Mouse (Mus musculus) forebrain, embryonic 14.5 days (tissue): ENCODE results near the gene Ccng2. TPM values are rescaled to one million over a fixed set of nuclear protein-coding genes. Genes with fewer than 3 reads are reported as not detected.
A peak's percentile ranks its signal among the peaks of the same experiment; 100 is the strongest.

Source experiments
- ATAC-seq: fragments of 200-750 bp; cut with Nextera tagmentation; 2 replicates; pipeline ENCODE4 v1.8.0; 2017; ENCODE audit warnings: mild to moderate bottlenecking, moderate library complexity
- DNase-seq: peaks from one replicate; pipeline ENCODE4 v3.0.0-alpha.2; 2015; ENCODE audit warnings: low spot score
- H3K27ac ChIP-seq: fragments of 300-500 bp; sonication (generic); 2 replicates; pipeline ENCODE4 v1.5.1; 2014; ENCODE audit warnings: low read depth, mild to moderate bottlenecking, control low read depth, low read length, moderate library complexity
- H3K27me3 ChIP-seq: fragments of 300-500 bp; sonication (generic); replicated peaks from 2 replicates; pipeline ENCODE4 v1.6.1; 2014; ENCODE audit warnings: low read length, control low read depth, mixed read lengths; ENCODE audit not compliant: control insufficient read depth, insufficient read depth
- H3K36me3 ChIP-seq: fragments of 300-500 bp; sonication (generic); 2 replicates; pipeline ENCODE4 v1.6.1; 2014; ENCODE audit warnings: low read length, control low read depth; ENCODE audit not compliant: control insufficient read depth, insufficient read depth
- H3K4me1 ChIP-seq: fragments of 300-500 bp; sonication (generic); 2 replicates; pipeline ENCODE4 v1.6.1; 2014; ENCODE audit warnings: antibody characterized with exemption, low read length, control low read depth; ENCODE audit not compliant: control insufficient read depth, insufficient read depth
- H3K4me2 ChIP-seq: fragments of 300-500 bp; sonication (generic); 2 replicates; pipeline ENCODE4 v1.6.1; 2014; ENCODE audit warnings: mild to moderate bottlenecking, control low read depth, low read length
- H3K4me3 ChIP-seq: fragments of 300-500 bp; sonication (generic); 2 replicates; pipeline ENCODE4 v1.5.1; 2014; ENCODE audit warnings: low read depth, low read length, control low read depth
- H3K9ac ChIP-seq: fragments of 300-500 bp; sonication (generic); 2 replicates; pipeline ENCODE4 v1.6.1; 2014; ENCODE audit warnings: mild to moderate bottlenecking, low read length, control low read depth, moderate library complexity
- H3K9me3 ChIP-seq: fragments of 300-500 bp; sonication (generic); replicated peaks from 2 replicates; pipeline ENCODE4 v1.6.1; 2016; ENCODE audit warnings: low read length, control low read depth, mixed read lengths; ENCODE audit not compliant: control insufficient read depth
- WGBS: fragments of 180-500 bp; shearing (Covaris S2); extraction: QIAGEN DNeasy Blood & Tissue Kit; methylation state at CpG from one replicate; pipeline ENCODE4 v1.1.7; 2014; 5-methylcytosine and 5-hydroxymethylcytosine counted together
- polyA plus RNA-seq: library from polyadenylated mRNA; unstranded; fragments of >200 nt; fragmentation: Nextera tagmentation; extraction: Ambion mirVana; gene quantifications from 2 replicates; pipeline ENCODE4 v1.2.1, GENCODE M21; 2014

The Ccng2 gene
- polyA plus RNA-seq, 1 experiment from 2014 or later: 140 TPM

GRCm38 (mm10) chr5:93297311-93297710 lies 30.3 kb downstream of the Ccng2 start:
- DNase-seq: no peak
- no peak overlapping the region for H3K4me3 ChIP-seq
- no peak overlapping the region for H3K4me2 ChIP-seq
- 82% methylated on average over 3 of the region's 3 CpGs for WGBS
- H3K36me3 ChIP-seq: no peaks in the 10 kb centered on the region
- H3K4me1 ChIP-seq: no peaks in the 10 kb centered on the region
- H3K9me3 ChIP-seq: no peaks in the 10 kb centered on the region
- H3K27me3 ChIP-seq: no peaks in the 10 kb centered on the region
- H3K27ac ChIP-seq: no peak overlapping the region
- no peak for ATAC-seq
- no peak overlapping the region for H3K9ac ChIP-seq

DNA sequence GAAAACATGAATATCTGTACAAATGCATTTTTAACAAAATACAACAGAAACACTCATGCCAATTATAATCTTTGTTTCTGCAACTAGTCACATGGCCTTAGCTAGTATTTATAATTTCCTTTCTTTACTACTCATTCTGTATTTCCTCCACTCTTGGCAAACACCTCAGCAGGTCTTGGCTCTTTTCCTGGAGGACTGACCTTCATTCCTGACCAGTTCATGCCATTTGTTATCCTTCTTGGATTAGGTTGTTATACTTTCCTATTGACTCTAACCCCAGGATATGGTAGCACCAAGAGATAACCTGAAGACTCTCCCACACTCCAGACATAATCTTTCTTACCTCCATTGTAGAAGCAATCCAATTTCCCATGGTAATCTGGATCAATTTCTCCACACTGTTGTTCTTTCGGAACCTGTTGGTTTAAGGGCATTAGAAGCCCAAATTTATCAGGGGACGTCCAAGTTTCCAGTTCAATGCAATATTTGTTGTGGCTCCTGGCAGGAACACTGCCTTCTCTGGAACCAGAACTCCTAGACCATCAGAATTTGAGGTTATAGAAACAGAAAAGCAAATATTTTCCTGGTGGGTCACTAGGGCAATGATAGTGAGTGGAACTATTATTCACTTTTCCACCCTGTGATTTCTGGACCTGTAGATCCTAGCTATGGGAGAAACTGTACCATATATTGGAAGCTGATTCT lies 38.2 kb downstream of the Ccng2 start:
- 84% methylated on average over 2 of the region's 2 CpGs for WGBS
- no peak for DNase-seq
- Histone ChIP-seq H3K9ac (no peak overlapping the region), H3K4me1 (no peaks in the 10 kb centered on the region), H3K9me3 (no peaks in the 10 kb centered on the region), H3K4me2 (no peak overlapping the region), H3K27ac (no peak overlapping the region), H3K36me3 (no peaks in the 10 kb centered on the region), H3K4me3 (no peak overlapping the region), H3K27me3 (no peaks in the 10 kb centered on the region)
- no peak for ATAC-seq

- H3K4me3 ChIP-seq: no peak overlapping the region
- no peak for DNase-seq
- H3K9me3 ChIP-seq: no peaks in the 10 kb centered on the region
- ATAC-seq: no peak
- H3K4me1 ChIP-seq: no peaks in the 10 kb centered on the region
- WGBS: 85% methylated on average over 2 of the region's 2 CpGs
- no peaks in the 10 kb centered on the region for H3K36me3 ChIP-seq
- H3K9ac ChIP-seq: no peak overlapping the region
- no peak overlapping the region for H3K27ac ChIP-seq
- H3K27me3 ChIP-seq: no peaks in the 10 kb centered on the region
- H3K4me2 ChIP-seq: no peak overlapping the region
Observed at GRCm38 (mm10) chr5:93308909-93309308, 41.9 kb downstream of the Ccng2 start.

- H3K4me2 ChIP-seq: no peak overlapping the region
- 61% methylated on average over 1 of the region's 1 CpGs for WGBS
- no peak overlapping the region for H3K27ac ChIP-seq
- peak; percentile 27 for DNase-seq
- no peaks in the 10 kb centered on the region for H3K4me1 ChIP-seq
- no peaks in the 10 kb centered on the region for H3K36me3 ChIP-seq
- no peak for ATAC-seq
- no peaks in the 10 kb centered on the region for H3K9me3 ChIP-seq
- no peaks in the 10 kb centered on the region for H3K27me3 ChIP-seq
- H3K9ac ChIP-seq: no peak overlapping the region
- H3K4me3 ChIP-seq: no peak overlapping the region
Observed at GRCm38 (mm10) chr5:93323320-93324001, 56.4 kb downstream of the Ccng2 start.

Other genes with a start within 250 kb of the Ccng2 start
- 0.05 TPM in 1 of 2 replicates, not detected in the other for gene Sowahb, start 222.2 kb upstream of the Ccng2 start, polyA plus RNA-seq
- 149 and 167 TPM in 2 replicates for gene Sept11, start 173.8 kb upstream of the Ccng2 start, polyA plus RNA-seq
- 195 and 209 TPM in 2 replicates for gene Ccni, start 60.8 kb upstream of the Ccng2 start, polyA plus RNA-seq
- gene 2010109A12Rik, start 60.7 kb upstream of the Ccng2 start, polyA plus RNA-seq: 2.7 and 2.8 TPM in 2 replicates